Mouse (Mus musculus): ENCODE results near the gene Spsb4. TPM values are rescaled to one million over a fixed set of nuclear protein-coding genes. Genes with fewer than 3 reads are reported as not detected.

Spsb4 gene
- polyA plus RNA-seq, 1 experiment from 2014 or later = 16.6 TPM

DNA sequence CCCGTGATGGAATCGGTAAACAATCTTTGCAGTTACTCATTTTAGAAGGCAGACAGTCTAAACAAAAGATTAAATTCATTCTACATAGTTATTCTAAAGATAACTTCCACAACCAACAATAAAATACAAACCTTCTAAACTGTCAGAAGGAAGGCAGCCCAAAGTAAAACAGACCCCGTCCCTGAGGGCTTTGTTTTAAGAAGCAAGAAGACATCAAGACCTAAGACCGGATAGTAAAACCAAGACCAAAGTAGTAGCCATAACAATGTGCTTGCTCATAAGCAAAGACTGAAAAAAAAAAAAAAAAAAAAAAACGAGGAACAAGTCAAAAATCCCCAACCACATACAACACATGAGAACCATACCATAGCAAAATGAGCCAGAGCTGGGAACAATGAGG is 15.5 kb downstream of the Spsb4 start:
- H3K4me2 ChIP-seq = no peak overlapping the region
- no peak for ATAC-seq (ENCODE audit: insufficient read depth)

DNA sequence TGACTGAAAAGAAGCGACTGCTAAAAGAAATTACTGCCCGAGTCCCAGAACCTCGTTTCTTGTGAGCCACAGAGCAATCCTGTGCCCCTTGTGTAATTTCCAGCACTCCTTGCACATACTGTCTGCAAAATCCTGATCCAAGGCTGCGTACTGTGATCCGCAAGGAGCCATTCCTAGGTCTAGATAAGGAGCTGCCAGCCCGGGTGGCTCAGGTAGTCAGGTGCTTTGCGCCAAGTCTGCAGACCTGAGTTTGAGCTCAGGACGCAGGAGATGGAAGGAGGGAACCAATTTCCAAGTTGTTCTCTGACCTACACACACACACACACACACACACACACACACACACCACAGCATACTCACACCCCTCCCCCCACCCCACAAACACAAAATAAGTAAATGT is 16.0 kb downstream of the Spsb4 start:
- ATAC-seq (ENCODE audit: insufficient read depth) (0 out of 2 replicates have a peak, but pooled peaks have one; percentile 28), DNase-seq (no peak)
- TF ChIP-seq CTCF (IDR thresholded peaks at IDR 0.05; ENCODE audit: low read depth) = no peak
- 0 out of 2 replicates have a peak, but pooled peaks cover 5% of the 10 kb centered on the region for H3K4me1 ChIP-seq (ENCODE audit: insufficient read depth)
- no peak overlapping the region for H3K9ac ChIP-seq
- no peak overlapping the region for H3K4me2 ChIP-seq
- H3K4me3 ChIP-seq (ENCODE audit: low read depth, low read length) = no peak overlapping the region
- 58% methylated on average over 8 of the region's 8 CpGs for WGBS
- no peaks in the 10 kb centered on the region for H3K36me3 ChIP-seq (ENCODE audit: insufficient read depth)
- H3K27me3 ChIP-seq (ENCODE audit: insufficient read depth, low read length) = no peaks in the 10 kb centered on the region
- H3K27ac ChIP-seq (ENCODE audit: low read depth) = no peak overlapping the region
- no peaks in the 10 kb centered on the region for H3K9me3 ChIP-seq (ENCODE audit: low read depth, low read length)

More for the DNA sequence above, 15.5 kb downstream of the Spsb4 start:
- no peaks in the 10 kb centered on the region for H3K9me3 ChIP-seq (ENCODE audit: low read depth, low read length)
- DNase-seq = no peak
- H3K9ac ChIP-seq = no peak overlapping the region
- no peaks in the 10 kb centered on the region for H3K27me3 ChIP-seq (ENCODE audit: insufficient read depth, low read length)
- H3K4me1 ChIP-seq (ENCODE audit: insufficient read depth) = 0 out of 2 replicates have a peak, but pooled peaks cover 5% of the 10 kb centered on the region
- no peak overlapping the region for H3K4me3 ChIP-seq (ENCODE audit: low read depth, low read length)
- H3K27ac ChIP-seq (ENCODE audit: low read depth) = no peak overlapping the region
- no peak for TF ChIP-seq CTCF (IDR thresholded peaks at IDR 0.05; ENCODE audit: low read depth)
- H3K36me3 ChIP-seq (ENCODE audit: insufficient read depth) = no peaks in the 10 kb centered on the region
- WGBS = 29% methylated on average over 5 of the region's 5 CpGs

DNA sequence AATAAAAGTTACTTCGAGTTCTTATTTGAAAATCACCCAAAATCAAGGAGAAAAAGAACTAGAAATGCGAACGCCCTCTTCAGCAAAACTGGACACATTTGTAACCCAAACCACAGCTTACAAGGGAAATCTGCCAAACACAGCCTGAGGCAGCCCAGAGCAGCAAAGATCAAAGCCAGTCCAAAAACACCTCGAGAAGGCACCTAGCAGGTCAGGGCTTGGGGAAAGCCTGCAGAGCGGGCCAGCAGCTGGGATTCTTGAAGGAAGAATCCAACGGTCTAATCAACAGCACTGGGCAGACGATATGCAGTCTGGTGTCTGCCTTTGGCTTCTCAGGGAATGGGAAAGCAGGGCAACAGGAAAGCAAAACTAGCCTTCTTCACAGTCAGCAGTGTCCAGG is 16.6 kb downstream of the Spsb4 start:
- Histone ChIP-seq H3K27me3 (ENCODE audit: insufficient read depth, low read length) (no peaks in the 10 kb centered on the region), H3K36me3 (ENCODE audit: insufficient read depth) (no peaks in the 10 kb centered on the region), H3K27ac (ENCODE audit: low read depth) (no peak overlapping the region), H3K9me3 (ENCODE audit: low read depth, low read length) (no peaks in the 10 kb centered on the region), H3K4me3 (ENCODE audit: low read depth, low read length) (no peak overlapping the region), H3K9ac (no peak overlapping the region), H3K4me2 (no peak overlapping the region), H3K4me1 (ENCODE audit: insufficient read depth) (0 out of 2 replicates have a peak, but pooled peaks cover 5% of the 10 kb centered on the region)
- no peak for DNase-seq
- peak; percentile 19; the same call in 1 of the 2 replicates for ATAC-seq (ENCODE audit: insufficient read depth)
- TF ChIP-seq CTCF (IDR thresholded peaks at IDR 0.05; ENCODE audit: low read depth) = no peak
- WGBS = 46% methylated on average over 7 of the region's 7 CpGs

DNA sequence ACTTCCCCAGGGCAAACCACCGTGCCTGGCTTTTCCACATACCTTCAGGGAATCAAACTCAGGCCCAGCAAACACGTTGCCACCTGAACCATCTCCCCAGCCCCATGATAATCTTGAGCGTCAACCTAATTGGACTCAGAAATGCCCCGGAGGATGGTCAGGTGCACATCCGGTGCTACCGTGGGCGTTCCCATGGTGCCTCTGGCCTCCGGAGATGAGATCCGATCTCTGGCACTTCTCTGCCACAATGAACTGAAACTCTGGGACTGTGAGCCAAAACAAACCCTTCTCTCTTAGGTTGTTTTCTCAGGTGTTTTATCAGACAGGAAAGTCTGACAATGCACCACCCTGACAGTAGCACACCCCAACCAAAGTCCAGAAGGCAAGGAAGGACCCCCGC is 17.2 kb downstream of the Spsb4 start:
- H3K9ac ChIP-seq = no peak overlapping the region
- no peaks in the 10 kb centered on the region for H3K9me3 ChIP-seq (ENCODE audit: low read depth, low read length)
- no peak for DNase-seq
- H3K27me3 ChIP-seq (ENCODE audit: insufficient read depth, low read length) = no peaks in the 10 kb centered on the region
- H3K36me3 ChIP-seq (ENCODE audit: insufficient read depth) = no peaks in the 10 kb centered on the region
- no peak overlapping the region for H3K4me2 ChIP-seq
- H3K4me1 ChIP-seq (ENCODE audit: insufficient read depth) = 0 out of 2 replicates have a peak, but pooled peaks cover 5% of the 10 kb centered on the region
- H3K4me3 ChIP-seq (ENCODE audit: low read depth, low read length) = no peak overlapping the region
- H3K27ac ChIP-seq (ENCODE audit: low read depth) = no peak overlapping the region
- WGBS = 80% methylated on average over 10 of the region's 10 CpGs
- ATAC-seq (ENCODE audit: insufficient read depth) = no peak
- TF ChIP-seq CTCF (IDR thresholded peaks at IDR 0.05; ENCODE audit: low read depth) = no peak

DNA sequence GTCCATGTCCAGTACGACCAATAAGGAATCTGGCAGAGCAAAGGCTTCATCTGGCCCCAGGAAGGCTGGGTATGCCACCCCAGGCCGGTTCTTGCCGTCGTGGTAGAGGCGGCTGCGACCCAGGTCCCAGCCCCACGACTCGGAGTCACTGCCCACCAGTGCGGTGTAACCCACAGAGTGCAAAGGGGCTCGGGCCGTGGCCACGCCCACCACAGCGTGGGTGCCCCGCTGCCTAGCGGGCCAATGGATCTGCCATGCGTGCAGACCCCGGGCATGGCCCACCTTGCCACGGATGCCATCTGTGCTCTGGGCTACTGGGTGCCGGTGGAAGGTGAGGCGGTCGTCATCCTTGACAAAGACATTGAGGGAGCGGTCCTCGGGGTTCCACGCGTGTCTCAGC is 22.9 kb downstream of the Spsb4 start:
- 92% methylated on average over 25 of the region's 25 CpGs for WGBS
- Histone ChIP-seq H3K9ac (no peak overlapping the region), H3K4me1 (ENCODE audit: insufficient read depth) (no peaks in the 10 kb centered on the region), H3K36me3 (ENCODE audit: insufficient read depth) (peaks cover 3% of the 10 kb centered on the region; the same call in 1 of the 2 replicates), H3K9me3 (ENCODE audit: low read depth, low read length) (no peaks in the 10 kb centered on the region), H3K27me3 (ENCODE audit: insufficient read depth, low read length) (no peaks in the 10 kb centered on the region), H3K4me2 (no peak overlapping the region), H3K27ac (ENCODE audit: low read depth) (no peak overlapping the region), H3K4me3 (ENCODE audit: low read depth, low read length) (no peak overlapping the region)
- no peak for ATAC-seq (ENCODE audit: insufficient read depth)
- DNase-seq = no peak
- no peak for TF ChIP-seq CTCF (IDR thresholded peaks at IDR 0.05; ENCODE audit: low read depth)

DNA sequence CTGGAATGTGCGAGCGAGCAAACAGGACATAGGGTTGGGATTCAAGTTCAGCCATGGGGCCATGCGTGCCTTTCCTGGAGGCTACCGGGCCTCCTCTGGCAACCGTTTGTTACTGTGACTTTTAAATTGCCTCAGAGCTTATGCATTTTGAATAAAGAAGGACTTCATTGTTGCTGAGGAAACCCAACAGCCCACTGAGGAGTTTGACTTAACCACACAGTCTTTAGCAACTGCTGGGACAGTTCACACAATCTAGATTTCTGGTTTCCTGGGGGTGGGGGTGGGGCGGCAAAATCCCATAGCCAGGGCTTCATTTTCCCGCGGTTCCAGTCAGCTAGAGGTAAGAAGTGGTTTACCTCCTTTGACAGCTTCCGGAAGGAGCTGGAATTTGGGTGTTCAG is 23.9 kb downstream of the Spsb4 start:
- 81% methylated on average over 9 of the region's 9 CpGs for WGBS
- Histone ChIP-seq H3K4me2 (no peak overlapping the region), H3K9me3 (ENCODE audit: low read depth, low read length) (no peaks in the 10 kb centered on the region), H3K36me3 (ENCODE audit: insufficient read depth) (peaks cover 3% of the 10 kb centered on the region; the same call in 1 of the 2 replicates), H3K27me3 (ENCODE audit: insufficient read depth, low read length) (no peaks in the 10 kb centered on the region), H3K9ac (no peak overlapping the region), H3K4me3 (ENCODE audit: low read depth, low read length) (no peak overlapping the region), H3K4me1 (ENCODE audit: insufficient read depth) (no peaks in the 10 kb centered on the region), H3K27ac (ENCODE audit: low read depth) (no peak overlapping the region)
- ATAC-seq (ENCODE audit: insufficient read depth) (no peak), DNase-seq (no peak)
- no peak for TF ChIP-seq CTCF (IDR thresholded peaks at IDR 0.05; ENCODE audit: low read depth)

DNA sequence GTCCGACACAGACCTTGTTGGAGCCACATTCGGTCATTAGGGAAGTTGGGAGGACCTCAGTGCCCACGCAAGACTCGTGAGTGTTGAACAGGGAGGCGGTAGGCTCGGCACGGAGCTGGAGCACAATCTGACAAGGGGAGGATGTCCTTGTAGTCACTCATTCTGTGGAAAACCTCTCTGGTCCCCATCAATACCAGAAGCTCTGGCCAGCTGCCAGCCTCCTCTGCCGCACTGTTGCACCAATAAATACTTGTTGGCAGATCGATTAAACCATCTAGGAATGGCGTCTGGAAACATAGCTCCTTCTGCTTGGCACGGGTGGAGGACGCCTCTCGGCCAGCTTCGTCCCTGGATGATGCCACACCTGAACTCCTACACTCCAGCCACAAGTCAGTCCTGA is 27.5 kb downstream of the Spsb4 start:
- no peak for DNase-seq
- H3K27me3 ChIP-seq (ENCODE audit: insufficient read depth, low read length) = no peaks in the 10 kb centered on the region
- 62% methylated on average over 14 of the region's 14 CpGs for WGBS
- H3K9ac ChIP-seq = no peak overlapping the region
- H3K4me2 ChIP-seq = no peak overlapping the region
- no peak for TF ChIP-seq CTCF (IDR thresholded peaks at IDR 0.05; ENCODE audit: low read depth)
- H3K27ac ChIP-seq (ENCODE audit: low read depth) = no peak overlapping the region
- peaks cover 4% of the 10 kb centered on the region; the same call in 1 of the 2 replicates for H3K4me1 ChIP-seq (ENCODE audit: insufficient read depth)
- peaks cover 5% of the 10 kb centered on the region; the same call in 1 of the 2 replicates for H3K36me3 ChIP-seq (ENCODE audit: insufficient read depth)
- no peak for ATAC-seq (ENCODE audit: insufficient read depth)
- H3K9me3 ChIP-seq (ENCODE audit: low read depth, low read length) = no peaks in the 10 kb centered on the region
- H3K4me3 ChIP-seq (ENCODE audit: low read depth, low read length) = no peak overlapping the region

Data from lung, embryonic 14.5 days (tissue).